Mouse (Mus musculus) limb, embryonic 11.5 days (tissue): Measurements from ENCODE around the gene Polr2j. TPM values are rescaled to one million over a fixed set of nuclear protein-coding genes. Genes with fewer than 3 reads are reported as not detected.
A peak's percentile ranks its signal among the peaks of the same experiment; 100 is the strongest.

Experiments used
- ATAC-seq: fragments of 200-750 bp; cut with Nextera tagmentation; 2 replicates; pipeline ENCODE4 v1.8.0; 2017; ENCODE audit warnings: low read depth; ENCODE audit not compliant: insufficient number of reproducible peaks, low FRiP score, low TSS enrichment
- DNase-seq: peaks from one replicate; pipeline ENCODE4 v3.0.0-alpha.2; 2015; ENCODE audit warnings: low spot score
- H3K27ac ChIP-seq: fragments of 300-500 bp; sonication (generic); replicated peaks from 2 replicates; pipeline ENCODE4 v1.5.1; 2014; ENCODE audit warnings: low read depth, mild to moderate bottlenecking, low read length
- H3K27me3 ChIP-seq: fragments of 300-500 bp; sonication (generic); 2 replicates; pipeline ENCODE4 v1.6.1; 2014; ENCODE audit warnings: mild to moderate bottlenecking, low read length, mixed read lengths; ENCODE audit not compliant: control insufficient read depth, insufficient read depth
- H3K36me3 ChIP-seq: fragments of 300-500 bp; sonication (generic); 2 replicates; pipeline ENCODE4 v1.6.1; 2014; ENCODE audit warnings: mild to moderate bottlenecking, low read length, moderate library complexity, mixed read lengths; ENCODE audit not compliant: control insufficient read depth, insufficient read depth
- H3K4me1 ChIP-seq: fragments of 300-500 bp; sonication (generic); 2 replicates; pipeline ENCODE4 v1.6.1; 2014; ENCODE audit warnings: low read length, mixed read lengths; ENCODE audit not compliant: control insufficient read depth, insufficient read depth
- H3K4me2 ChIP-seq: fragments of 300-500 bp; sonication (generic); 2 replicates; pipeline ENCODE4 v1.6.1; 2014; ENCODE audit warnings: low read depth, mild to moderate bottlenecking, moderate library complexity; ENCODE audit not compliant: severe bottlenecking
- H3K4me3 ChIP-seq: fragments of 300-500 bp; sonication (generic); 2 replicates; pipeline ENCODE4 v1.5.1; 2014; ENCODE audit warnings: low read depth, low read length
- H3K9ac ChIP-seq: fragments of 300-500 bp; sonication (generic); 2 replicates; pipeline ENCODE4 v1.6.1; 2014; ENCODE audit warnings: mild to moderate bottlenecking, low read length
- H3K9me3 ChIP-seq: fragments of 300-500 bp; sonication (generic); 2 replicates; pipeline ENCODE4 v1.6.1; 2016; ENCODE audit warnings: low read length; ENCODE audit not compliant: control insufficient read depth
- WGBS: fragments of 180-500 bp; shearing (Covaris S2); extraction: QIAGEN DNeasy Blood & Tissue Kit; methylation state at CpG from one replicate; pipeline ENCODE4 v1.1.7; 2014; 5-methylcytosine and 5-hydroxymethylcytosine counted together
- polyA plus RNA-seq: library from polyadenylated mRNA; unstranded; fragments of >200 nt; fragmentation: Nextera tagmentation; extraction: Ambion mirVana; gene quantifications from 2 replicates; pipeline ENCODE4 v1.2.1, GENCODE M21; 2014

The Polr2j gene
- polyA plus RNA-seq, 1 experiment from 2014 or later = 281 TPM

DNA sequence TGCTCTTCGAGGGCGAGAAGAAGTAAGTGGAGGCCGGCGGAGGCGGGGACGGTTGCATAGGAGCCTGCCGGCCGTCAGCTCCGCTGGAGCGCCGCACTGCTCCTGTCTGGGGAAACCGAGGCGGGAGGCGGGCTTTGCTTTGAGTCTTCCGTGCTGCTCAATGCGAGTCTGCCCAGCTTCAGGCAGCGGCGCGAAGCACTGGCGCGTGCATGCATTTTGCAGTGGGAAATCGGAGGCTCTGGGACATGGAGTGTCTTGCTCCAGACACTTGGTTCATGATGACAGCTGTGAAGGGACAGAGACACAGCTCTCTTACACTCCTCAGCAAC, 317 bp downstream of the Polr2j start:
- peaks cover 11% of the 10 kb centered on the region for H3K4me1 ChIP-seq
- H3K9me3 ChIP-seq = no peaks in the 10 kb centered on the region
- ATAC-seq (0 out of 2 replicates have a peak, but pooled peaks have one; percentile 7), DNase-seq (no peak)
- H3K27ac ChIP-seq = no peak overlapping the region
- WGBS = under 1% methylated on average over 22 of the region's 22 CpGs
- H3K4me3 ChIP-seq = peak overlapping the region; percentile 91
- peak overlapping the region; percentile 85 for H3K9ac ChIP-seq
- H3K27me3 ChIP-seq = no peaks in the 10 kb centered on the region
- H3K4me2 ChIP-seq = peak overlapping the region; percentile 69
- H3K36me3 ChIP-seq = peaks cover 8% of the 10 kb centered on the region

- no peak for DNase-seq
- WGBS = 89% methylated on average over 10 of the region's 10 CpGs
Observed at GRCm38 (mm10) chr5:136122165-136122564, 5.7 kb downstream of the Polr2j start.

GRCm38 (mm10) chr5:136135571-136136291, 19.3 kb downstream of the Polr2j start, which contains the start of the genes Lrwd1 and Alkbh4:
Gene Lrwd1 (minus strand): TSS chr5:136136074.
Gene Alkbh4 (plus strand): TSS chr5:136136146.
- Histone ChIP-seq H3K4me3 (peak within 1 kb of the TSS; percentile 72), H3K9ac (peak within 1 kb of the TSS; percentile 74), H3K36me3 (peaks cover 9% of the 10 kb centered on the region; the same call in 1 of the 2 replicates), H3K4me2 (peak within 1 kb of the TSS; percentile 67), H3K9me3 (no peaks in the 10 kb centered on the region), H3K27ac (no peak within 1 kb of the TSS), H3K4me1 (peaks cover 2% of the 10 kb centered on the region; the same call in 1 of the 2 replicates), H3K27me3 (no peaks in the 10 kb centered on the region)
- under 1% methylated on average over 60 of the region's 60 CpGs for WGBS
- ATAC-seq (peak; percentile 86), DNase-seq (peak; percentile 97)

More at GRCm38 (mm10) chr5:136122165-136122564, 5.7 kb downstream of the Polr2j start:
- Histone ChIP-seq H3K4me2 (no peak overlapping the region), H3K27ac (no peak overlapping the region), H3K4me3 (no peak overlapping the region), H3K36me3 (peaks cover 26% of the 10 kb centered on the region), H3K9me3 (no peaks in the 10 kb centered on the region), H3K27me3 (no peaks in the 10 kb centered on the region), H3K4me1 (peaks cover 6% of the 10 kb centered on the region), H3K9ac (no peak overlapping the region)
- ATAC-seq = no peak

DNA sequence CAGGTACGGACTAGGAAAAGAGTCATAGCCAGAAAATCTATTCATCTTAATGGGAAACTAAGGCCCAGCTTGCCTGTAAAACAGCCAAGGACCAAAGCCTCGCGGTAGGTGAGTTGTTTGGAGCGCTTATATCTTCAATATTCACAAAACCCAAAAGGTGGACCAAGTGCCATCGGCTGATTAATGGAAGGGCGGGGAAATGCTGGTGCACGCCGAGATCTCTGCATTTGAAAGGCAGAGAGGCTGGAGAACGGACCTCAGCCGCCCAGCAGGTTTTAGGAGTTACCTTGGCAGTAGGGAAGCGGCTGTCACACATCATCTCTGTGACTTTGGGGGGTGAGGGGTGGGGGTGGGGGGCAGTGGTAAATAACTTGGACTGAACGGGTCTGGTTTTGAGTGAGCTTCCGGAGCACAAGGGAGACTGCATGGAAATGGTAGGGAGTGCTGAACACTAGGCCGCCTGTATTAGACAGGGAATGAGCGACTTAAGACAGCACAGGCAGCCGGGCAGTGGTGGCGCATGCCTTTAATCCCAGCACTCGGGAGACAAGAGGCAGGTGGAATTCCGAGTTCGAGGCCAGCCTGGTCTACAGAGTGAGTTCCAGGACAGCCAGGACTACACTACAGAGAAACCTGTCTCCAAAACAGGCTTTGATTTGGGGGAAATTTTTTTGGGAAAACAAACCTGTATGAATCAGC, 20.0 kb downstream of the Polr2j start:
- peaks cover 13% of the 10 kb centered on the region for H3K36me3 ChIP-seq
- WGBS = 10% methylated on average over 20 of the region's 20 CpGs
- H3K4me3 ChIP-seq = peak overlapping the region; percentile 72
- peak overlapping the region; percentile 67 for H3K4me2 ChIP-seq
- H3K9ac ChIP-seq = peak overlapping the region; percentile 74
- H3K27ac ChIP-seq = no peak overlapping the region
- H3K9me3 ChIP-seq = no peaks in the 10 kb centered on the region
- DNase-seq (no peak), ATAC-seq (no peak; the same call in 1 of the 2 replicates)
- no peaks in the 10 kb centered on the region for H3K27me3 ChIP-seq
- H3K4me1 ChIP-seq = peaks cover 2% of the 10 kb centered on the region; the same call in 1 of the 2 replicates

GRCm38 (mm10) chr5:136137658-136138274, 21.3 kb downstream of the Polr2j start:
- Histone ChIP-seq H3K36me3 (peaks cover 13% of the 10 kb centered on the region), H3K4me3 (no peak overlapping the region), H3K9me3 (no peaks in the 10 kb centered on the region), H3K27ac (no peak overlapping the region), H3K27me3 (no peaks in the 10 kb centered on the region), H3K9ac (no peak overlapping the region), H3K4me1 (peaks cover 2% of the 10 kb centered on the region; the same call in 1 of the 2 replicates), H3K4me2 (no peak overlapping the region)
- ATAC-seq (no peak), DNase-seq (peak; percentile 67)
- 71% methylated on average over 13 of the region's 13 CpGs for WGBS

- Histone ChIP-seq H3K9ac (no peak overlapping the region), H3K4me3 (no peak overlapping the region), H3K4me1 (peaks cover 2% of the 10 kb centered on the region; the same call in 1 of the 2 replicates), H3K36me3 (peaks cover 11% of the 10 kb centered on the region), H3K27me3 (no peaks in the 10 kb centered on the region), H3K9me3 (no peaks in the 10 kb centered on the region), H3K4me2 (no peak overlapping the region), H3K27ac (no peak overlapping the region)
- DNase-seq (no peak), ATAC-seq (no peak)
- WGBS = 93% methylated on average over 13 of the region's 13 CpGs
Observed at GRCm38 (mm10) chr5:136139393-136139792, 23.0 kb downstream of the Polr2j start.

DNA sequence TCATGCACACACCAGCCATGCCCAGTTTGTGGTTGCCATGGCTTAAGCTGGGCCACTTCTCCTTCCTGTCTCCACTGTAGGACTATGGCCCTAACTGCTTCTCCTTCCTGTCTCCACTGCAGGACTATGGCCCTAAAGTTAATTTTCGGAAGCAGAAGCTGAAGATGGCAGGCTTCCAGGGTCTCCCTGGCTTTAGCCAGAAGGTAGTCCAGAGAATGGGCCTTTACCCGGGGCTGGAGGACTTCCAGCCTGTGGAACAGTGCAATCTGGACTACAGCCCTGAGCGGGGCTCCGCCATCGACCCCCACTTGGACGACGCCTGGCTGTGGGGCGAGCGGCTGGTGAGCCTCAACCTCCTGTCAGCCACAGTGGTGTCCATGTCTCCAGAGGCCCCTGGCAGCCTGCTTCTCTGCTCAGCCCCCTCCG, 23.6 kb downstream of the Polr2j start:
- H3K27ac ChIP-seq = no peak overlapping the region
- WGBS = 94% methylated on average over 10 of the region's 10 CpGs
- no peak overlapping the region for H3K4me2 ChIP-seq
- no peak overlapping the region for H3K4me3 ChIP-seq
- H3K9ac ChIP-seq = no peak overlapping the region
- no peak for ATAC-seq
- H3K36me3 ChIP-seq = peaks cover 11% of the 10 kb centered on the region
- no peaks in the 10 kb centered on the region; the same call in 1 of the 2 replicates for H3K9me3 ChIP-seq
- H3K27me3 ChIP-seq = no peaks in the 10 kb centered on the region
- no peak for DNase-seq
- peaks cover under 1% of the 10 kb centered on the region; the same call in 1 of the 2 replicates for H3K4me1 ChIP-seq

DNA sequence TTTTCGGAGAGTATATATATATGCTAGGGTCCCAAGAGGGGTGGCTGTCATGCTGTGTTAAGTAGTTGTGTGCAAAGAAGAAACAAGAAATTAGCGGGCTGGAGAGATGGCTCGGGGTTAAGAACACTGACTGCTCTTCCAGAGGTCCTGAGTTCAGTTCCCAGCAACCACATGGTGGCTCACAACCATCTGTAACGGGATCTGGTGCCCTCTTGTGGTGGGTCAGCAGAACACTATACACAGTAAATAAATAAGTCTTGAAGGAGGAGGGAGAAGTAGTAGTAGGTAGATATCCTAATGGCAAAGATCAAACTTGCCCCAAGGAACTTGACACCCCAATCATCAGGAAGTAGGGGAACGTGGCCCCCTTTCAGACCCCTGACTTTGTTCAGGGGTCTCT, 26.3 kb downstream of the Polr2j start:
- DNase-seq (no peak), ATAC-seq (no peak)
- H3K9ac ChIP-seq = no peak overlapping the region
- H3K36me3 ChIP-seq = peaks cover 11% of the 10 kb centered on the region
- H3K27me3 ChIP-seq = no peaks in the 10 kb centered on the region
- H3K27ac ChIP-seq = no peak overlapping the region
- no peaks in the 10 kb centered on the region for H3K4me1 ChIP-seq
- H3K4me3 ChIP-seq = no peak overlapping the region
- 83% methylated on average over 5 of the region's 5 CpGs for WGBS
- H3K9me3 ChIP-seq = no peaks in the 10 kb centered on the region; the same call in 1 of the 2 replicates
- H3K4me2 ChIP-seq = no peak overlapping the region
